Mouse (Mus musculus): Measurements from ENCODE around the gene Olfr214. TPM values are rescaled to one million over a fixed set of nuclear protein-coding genes. Genes with fewer than 3 reads are reported as not detected.
"Not testable (repeated sequence)": the region's sequence is repeated elsewhere in the genome, so short reads cannot be mapped to it uniquely, and the experiment has no call there.

Olfr214 gene
- polyA plus RNA-seq (2015; fragmentation: Nextera tagmentation; extraction: Ambion mirVana): 0.05 TPM in 1 of 2 replicates, not detected in the other

DNA sequence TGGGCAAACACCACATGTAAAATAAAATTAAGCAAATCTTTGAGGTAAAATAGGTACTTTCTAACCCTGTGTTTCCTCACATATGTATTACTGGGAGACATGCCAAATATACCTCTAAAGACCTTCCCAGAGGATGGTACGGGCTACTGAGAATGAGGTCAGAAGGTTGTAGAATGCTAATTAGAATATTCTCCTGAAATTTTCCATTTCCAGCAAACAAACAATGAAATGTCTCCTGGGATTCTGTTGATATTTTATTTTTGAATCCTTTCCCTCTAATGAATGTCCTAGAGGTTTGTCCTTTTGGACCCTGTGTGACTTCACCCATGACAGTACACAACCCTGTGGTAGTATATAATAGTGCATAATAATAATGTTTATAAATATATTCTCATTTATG lies at the start of gene Olfr214:
Olfr214 (plus strand) TSS at position 301 of the 400 bp plus-strand sequence.
- ATAC-seq (ENCODE audit: low FRiP score, low read depth): no peak

DNA sequence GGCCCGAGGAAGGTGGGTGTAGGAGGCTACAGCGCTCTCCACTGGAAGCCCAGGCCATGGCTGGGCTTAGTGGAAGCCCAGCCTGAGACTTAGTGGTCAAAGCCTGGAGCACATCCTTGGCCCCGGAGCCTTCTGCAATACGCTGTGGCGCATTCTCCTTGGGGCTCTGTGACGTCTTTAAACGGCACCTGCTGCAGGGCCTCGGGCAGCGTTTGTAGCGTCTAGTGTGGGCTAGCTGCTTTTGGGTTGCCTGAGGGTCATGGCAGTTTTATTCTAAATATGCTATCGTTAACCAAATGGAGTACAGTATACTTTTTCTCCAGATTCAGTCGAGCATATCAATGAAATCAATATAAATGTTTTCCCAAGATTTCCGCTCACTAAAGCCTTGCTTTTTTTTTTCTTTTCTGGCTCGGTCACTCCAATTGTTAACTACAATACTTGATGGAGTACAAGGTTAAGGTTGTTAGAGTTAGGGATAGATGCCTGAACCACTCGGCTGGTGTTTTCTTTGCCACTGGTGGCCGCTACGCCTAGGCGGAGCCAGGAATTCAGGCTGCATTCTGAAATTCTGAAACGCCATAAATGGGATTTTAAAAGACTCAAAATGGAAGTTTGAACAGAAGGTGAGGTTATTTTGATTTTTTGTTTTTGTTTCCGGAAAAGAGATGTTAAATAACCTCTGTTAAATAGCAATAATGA lies 47.6 kb upstream of the Olfr214 start, which contains the start of gene Olfr212:
Olfr212 (plus strand) TSS at position 215 of the 702 bp plus-strand sequence.
- WGBS: 92% methylated on average over 20 of the region's 20 CpGs
- H3K4me3 ChIP-seq; H3K9me3 ChIP-seq; H3K27me3 ChIP-seq; H3K4me1 ChIP-seq (replicated peaks); H3K36me3 ChIP-seq; H3K4me2 ChIP-seq; H3K27ac ChIP-seq (replicated peaks); ATAC-seq (ENCODE audit: low FRiP score, low read depth); H3K9ac ChIP-seq: not testable (repeated sequence)

More for the DNA sequence above, at the start of gene Olfr214:
- no peaks in the 10 kb centered on the region for H3K4me1 ChIP-seq (replicated peaks)
- H3K36me3 ChIP-seq: no peaks in the 10 kb centered on the region
- H3K27ac ChIP-seq (replicated peaks): no peak within 1 kb of the TSS
- no peaks in the 10 kb centered on the region for H3K9me3 ChIP-seq
- H3K27me3 ChIP-seq: no peaks in the 10 kb centered on the region
- no peak within 1 kb of the TSS for H3K9ac ChIP-seq
- 63% methylated on average over 1 of the region's 1 CpGs for WGBS
- H3K4me3 ChIP-seq: no peak within 1 kb of the TSS
- H3K4me2 ChIP-seq: no peak within 1 kb of the TSS

DNA sequence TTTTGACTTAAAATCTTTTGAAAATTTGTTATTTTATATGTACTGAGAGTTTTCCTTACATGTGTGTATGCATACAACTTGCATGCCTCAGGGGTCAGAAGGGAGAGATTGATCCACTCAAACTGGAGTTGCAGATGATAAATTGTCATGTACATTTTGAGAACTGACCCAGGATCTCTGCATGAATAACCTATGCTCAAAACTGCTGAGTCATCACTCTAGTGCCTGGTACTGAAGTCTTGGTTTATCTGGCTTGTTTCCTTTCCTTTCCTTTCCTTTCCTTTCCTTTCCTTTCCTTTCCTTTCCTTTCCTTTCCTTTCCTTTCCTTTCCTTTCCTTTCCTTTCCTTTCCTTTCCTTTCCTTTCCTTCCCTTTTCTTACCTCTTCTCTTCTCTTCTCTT lies 39.2 kb upstream of the Olfr214 start:
- Histone ChIP-seq H3K36me3 (no peaks in the 10 kb centered on the region), H3K4me2 (no peak overlapping the region), H3K27me3 (no peaks in the 10 kb centered on the region), H3K9me3 (no peaks in the 10 kb centered on the region), H3K9ac (no peak overlapping the region), H3K27ac (replicated peaks) (no peak overlapping the region), H3K4me3 (no peak overlapping the region), H3K4me1 (replicated peaks) (no peaks in the 10 kb centered on the region)
- ATAC-seq (ENCODE audit: low FRiP score, low read depth): no peak

DNA sequence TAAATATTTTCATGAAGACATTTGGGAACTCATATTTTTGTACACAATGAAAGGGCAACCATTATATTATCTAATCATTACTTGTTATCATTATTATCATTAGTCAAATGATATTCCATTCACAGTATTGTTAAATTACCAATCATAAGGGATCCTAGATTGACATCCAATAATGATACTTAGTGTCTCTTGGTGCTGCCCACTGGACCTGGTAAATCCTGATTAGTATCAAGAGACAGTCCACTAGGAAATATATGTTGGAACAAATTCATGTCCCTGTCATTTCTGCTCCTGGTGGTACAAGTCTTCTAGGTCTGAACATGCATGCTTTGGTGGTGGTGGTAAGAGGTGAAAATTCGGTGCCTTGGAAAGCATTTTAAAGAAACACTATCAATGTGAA lies 15.9 kb upstream of the Olfr214 start, which contains the start of gene Olfr213:
Olfr213 (plus strand) TSS at position 301 of the 400 bp plus-strand sequence.
- Histone ChIP-seq H3K27ac (replicated peaks) (no peak within 1 kb of the TSS), H3K4me3 (no peak within 1 kb of the TSS), H3K9me3 (no peaks in the 10 kb centered on the region), H3K4me1 (replicated peaks) (no peaks in the 10 kb centered on the region), H3K4me2 (no peak within 1 kb of the TSS), H3K36me3 (no peaks in the 10 kb centered on the region), H3K9ac (no peak within 1 kb of the TSS), H3K27me3 (no peaks in the 10 kb centered on the region)
- 92% methylated on average over 1 of the region's 1 CpGs for WGBS
- ATAC-seq (ENCODE audit: low FRiP score, low read depth): no peak

DNA sequence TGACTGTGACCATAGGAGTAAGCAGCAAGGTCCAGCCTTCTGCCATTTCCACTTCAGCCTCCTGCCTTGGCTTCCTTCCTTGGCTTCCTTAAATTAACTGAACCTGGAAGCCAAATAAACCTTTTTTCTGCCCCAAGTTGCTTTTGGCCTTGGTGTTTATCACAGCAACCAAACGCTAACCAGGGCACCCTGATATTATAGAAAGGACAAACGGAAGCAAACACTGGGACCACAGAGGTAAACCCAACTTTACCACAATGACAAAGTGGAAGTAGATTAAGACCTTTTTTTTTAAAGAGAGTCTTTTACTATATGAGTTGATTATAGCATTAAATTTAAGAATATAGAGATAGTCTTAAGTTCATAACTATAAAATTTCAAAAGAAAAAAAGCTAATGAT lies 11.5 kb upstream of the Olfr214 start:
- H3K9me3 ChIP-seq: no peaks in the 10 kb centered on the region
- H3K36me3 ChIP-seq: no peaks in the 10 kb centered on the region
- no peaks in the 10 kb centered on the region for H3K27me3 ChIP-seq
- H3K4me2 ChIP-seq: no peak overlapping the region
- no peak overlapping the region for H3K4me3 ChIP-seq
- no peak overlapping the region for H3K9ac ChIP-seq
- ATAC-seq (ENCODE audit: low FRiP score, low read depth): no peak
- H3K27ac ChIP-seq (replicated peaks): no peak overlapping the region
- WGBS: 95% methylated on average over 2 of the region's 2 CpGs
- H3K4me1 ChIP-seq (replicated peaks): no peaks in the 10 kb centered on the region

DNA sequence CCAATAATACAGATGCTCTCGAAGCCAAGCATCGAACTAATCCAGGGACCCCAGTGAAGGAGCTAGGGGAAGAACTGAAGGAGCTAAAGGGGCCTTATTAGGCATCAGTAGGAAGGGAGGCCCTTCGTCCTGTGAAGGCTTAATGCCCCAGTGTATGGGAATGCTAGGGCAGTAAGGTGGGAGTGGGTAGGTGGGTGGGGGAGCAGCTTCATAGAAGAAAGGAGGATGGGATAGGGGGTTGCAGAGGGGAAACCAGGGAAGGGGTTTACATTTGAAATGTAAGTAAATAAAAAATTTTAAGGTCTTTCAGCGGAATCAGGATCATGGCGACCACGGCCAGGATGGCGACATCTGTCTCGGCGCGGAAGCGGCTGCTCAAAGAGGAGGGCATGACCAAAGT lies 3.2 kb upstream of the Olfr214 start, which contains the start of gene Gm5580:
Gm5580 (plus strand) TSS at position 301 of the 400 bp plus-strand sequence.
- H3K4me3 ChIP-seq; ATAC-seq (ENCODE audit: low FRiP score, low read depth); H3K4me2 ChIP-seq; H3K9me3 ChIP-seq; H3K27me3 ChIP-seq; H3K4me1 ChIP-seq (replicated peaks); H3K27ac ChIP-seq (replicated peaks); H3K36me3 ChIP-seq; H3K9ac ChIP-seq: not testable (repeated sequence)
- 97% methylated on average over 11 of the region's 11 CpGs for WGBS

DNA sequence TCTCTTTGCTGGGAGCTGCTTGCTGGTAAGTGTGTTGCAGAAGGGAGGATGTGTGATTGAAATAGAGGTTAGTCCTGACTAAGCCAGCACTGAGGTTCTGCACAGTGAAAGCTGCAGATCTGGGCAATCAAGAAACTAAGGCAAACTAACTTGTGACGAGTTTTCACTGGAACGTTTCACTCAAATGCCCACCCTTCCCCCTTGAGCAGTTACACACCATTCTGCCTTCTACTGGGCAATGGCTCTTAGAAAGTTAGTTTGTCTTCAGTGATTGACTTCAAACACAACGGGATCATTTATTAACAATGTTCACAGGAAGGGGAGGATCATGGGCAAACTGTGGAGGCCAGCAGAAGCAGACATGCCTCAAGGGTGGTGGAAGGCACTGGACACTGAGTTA lies 917 bp downstream of the Olfr214 start:
- Histone ChIP-seq H3K27ac (replicated peaks) (no peak overlapping the region), H3K9me3 (no peaks in the 10 kb centered on the region), H3K9ac (no peak overlapping the region), H3K4me1 (replicated peaks) (no peaks in the 10 kb centered on the region), H3K4me3 (no peak overlapping the region), H3K4me2 (no peak overlapping the region), H3K27me3 (no peaks in the 10 kb centered on the region), H3K36me3 (no peaks in the 10 kb centered on the region)
- 75% methylated on average over 3 of the region's 3 CpGs for WGBS
- no peak for ATAC-seq (ENCODE audit: low FRiP score, low read depth)

DNA sequence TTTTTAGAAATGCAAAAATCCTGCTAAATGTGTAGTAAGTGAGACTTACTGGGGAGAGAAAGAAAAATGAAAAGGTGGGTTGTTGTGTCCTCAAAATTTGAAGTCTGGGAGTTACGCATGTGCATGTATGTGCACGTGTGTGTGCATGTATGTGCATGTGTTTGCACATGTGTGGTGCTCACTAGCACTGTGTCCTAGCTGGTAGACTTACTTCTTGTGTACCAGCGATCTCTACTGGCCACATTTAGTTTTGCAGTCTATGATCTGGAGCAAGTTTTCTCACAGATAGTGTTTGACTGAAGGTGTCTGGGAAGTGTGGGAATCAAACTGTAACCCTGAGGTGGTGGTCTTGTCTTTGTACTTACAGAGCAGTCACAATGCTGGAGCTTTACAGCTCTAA lies 15.8 kb downstream of the Olfr214 start:
- 25% methylated on average over 3 of the region's 3 CpGs for WGBS
- no peaks in the 10 kb centered on the region for H3K9me3 ChIP-seq
- no peak overlapping the region for H3K9ac ChIP-seq
- no peaks in the 10 kb centered on the region for H3K4me1 ChIP-seq (replicated peaks)
- no peaks in the 10 kb centered on the region for H3K36me3 ChIP-seq
- H3K27me3 ChIP-seq: no peaks in the 10 kb centered on the region
- H3K4me2 ChIP-seq: no peak overlapping the region
- no peak for ATAC-seq (ENCODE audit: low FRiP score, low read depth)
- H3K27ac ChIP-seq (replicated peaks): no peak overlapping the region
- H3K4me3 ChIP-seq: no peak overlapping the region

DNA sequence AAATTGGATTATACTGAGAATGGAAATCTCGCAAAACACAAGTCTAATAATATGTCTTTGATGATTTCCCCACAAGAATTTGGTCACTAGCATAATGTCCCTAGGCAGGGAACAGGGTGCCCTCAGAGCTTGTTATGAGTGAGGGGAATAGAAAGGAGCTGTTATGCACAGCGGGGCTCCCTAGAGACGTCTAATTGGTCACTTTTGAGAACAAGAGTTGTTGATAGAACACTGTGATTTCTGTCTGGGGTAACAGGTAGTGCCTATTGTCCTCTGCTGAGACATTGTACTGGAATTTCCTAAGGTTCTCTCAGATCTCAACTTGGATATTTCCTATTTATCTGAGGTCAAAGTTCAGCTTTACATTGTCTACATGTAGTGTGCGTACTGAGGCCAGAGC lies 30.1 kb downstream of the Olfr214 start, which contains the start of gene Olfr215:
Olfr215 (minus strand) TSS at position 101 of the 400 bp plus-strand sequence.
- H3K9ac ChIP-seq: no peak within 1 kb of the TSS
- 65% methylated on average over 4 of the region's 4 CpGs for WGBS
- ATAC-seq (ENCODE audit: low FRiP score, low read depth): no peak

DNA sequence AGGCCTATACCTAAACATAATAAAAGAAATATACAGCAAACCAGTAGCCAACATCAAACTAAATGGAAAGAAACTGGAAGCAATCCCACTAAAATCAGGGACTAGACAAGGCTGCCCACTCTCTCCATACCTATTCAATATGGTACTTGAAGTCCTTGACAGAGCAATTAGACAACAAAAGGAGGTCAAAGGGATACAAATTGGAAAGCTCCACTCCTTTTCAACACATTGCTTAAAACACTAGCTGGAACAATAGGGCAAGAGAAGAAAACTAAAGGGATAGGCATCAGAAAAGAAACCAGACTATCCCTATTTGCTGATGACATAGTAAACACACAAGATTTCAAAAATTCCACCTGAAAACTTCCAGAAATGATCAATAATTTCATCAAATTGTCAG lies 46.9 kb downstream of the Olfr214 start:
- not testable (repeated sequence) for H3K36me3 ChIP-seq; H3K9me3 ChIP-seq; ATAC-seq (ENCODE audit: low FRiP score, low read depth)

More for the DNA sequence above, 30.1 kb downstream of the Olfr214 start, which contains the start of gene Olfr215:
- Histone ChIP-seq H3K4me3 (no peak within 1 kb of the TSS), H3K36me3 (no peaks in the 10 kb centered on the region), H3K9me3 (no peaks in the 10 kb centered on the region), H3K4me2 (no peak within 1 kb of the TSS), H3K27ac (replicated peaks) (no peak within 1 kb of the TSS), H3K27me3 (no peaks in the 10 kb centered on the region), H3K4me1 (replicated peaks) (no peaks in the 10 kb centered on the region)

DNA sequence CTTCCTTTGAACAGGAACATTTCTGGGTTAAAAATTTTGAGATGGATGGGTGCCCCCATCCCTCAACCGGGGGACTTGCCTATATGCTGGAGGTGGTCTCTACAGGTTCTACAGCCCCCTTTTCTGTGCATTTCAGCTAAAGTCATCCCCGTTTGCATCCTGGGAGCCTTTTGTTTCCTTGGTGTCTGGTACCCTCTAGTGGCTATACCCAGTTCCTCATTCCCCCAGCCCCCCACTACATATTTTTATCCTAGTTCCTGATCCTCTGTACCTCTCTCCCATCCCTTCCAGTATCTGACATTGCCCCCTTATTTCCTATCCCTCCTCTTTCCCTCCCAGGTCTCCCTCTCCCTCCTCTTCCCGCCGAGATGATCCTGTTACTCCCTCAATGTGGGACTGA lies 53.2 kb downstream of the Olfr214 start:
- H3K36me3 ChIP-seq: no peaks in the 10 kb centered on the region
- H3K27me3 ChIP-seq: no peaks in the 10 kb centered on the region
- H3K4me3 ChIP-seq: no peak overlapping the region
- H3K4me1 ChIP-seq (replicated peaks): no peaks in the 10 kb centered on the region
- no peak overlapping the region for H3K27ac ChIP-seq (replicated peaks)
- no peaks in the 10 kb centered on the region for H3K9me3 ChIP-seq
- H3K9ac ChIP-seq: no peak overlapping the region
- no peak for ATAC-seq (ENCODE audit: low FRiP score, low read depth)
- 43% methylated on average over 4 of the region's 4 CpGs for WGBS
- H3K4me2 ChIP-seq: no peak overlapping the region

More for the DNA sequence above, 46.9 kb downstream of the Olfr214 start:
- not testable (repeated sequence) for H3K27me3 ChIP-seq; H3K27ac ChIP-seq (replicated peaks); H3K4me3 ChIP-seq; H3K4me2 ChIP-seq; H3K9ac ChIP-seq; H3K4me1 ChIP-seq (replicated peaks)

Measured in hindbrain, embryonic 15.5 days (tissue).